Mouse (Mus musculus) testis, postnatal 14 days (tissue): ENCODE measurements around the gene Rsph6a.
A peak's percentile ranks its signal among the peaks of the same experiment; 100 is the strongest.

Experiments
- DNase-seq: peaks from one replicate; pipeline ENCODE4 v3.0.0; 2021; ENCODE audit warnings: low spot score

Rsph6a gene

GRCm38 (mm10) chr7:19098811-19099210 is 44.3 kb downstream of the Rsph6a start:
- DNase-seq, result no peak

GRCm38 (mm10) chr7:19100290-19100689 is 45.8 kb downstream of the Rsph6a start:
- no peak for DNase-seq

GRCm38 (mm10) chr7:19103741-19104140 is 49.3 kb downstream of the Rsph6a start:
- no peak for DNase-seq

GRCm38 (mm10) chr7:19104486-19104885 is 50.0 kb downstream of the Rsph6a start:
- DNase-seq, result no peak

GRCm38 (mm10) chr7:19107436-19107835 is 52.9 kb downstream of the Rsph6a start:
- DNase-seq, result no peak

- no peak for DNase-seq
Measured at GRCm38 (mm10) chr7:19109565-19109964, 55.1 kb downstream of the Rsph6a start.

GRCm38 (mm10) chr7:19118028-19118771 is 63.7 kb downstream of the Rsph6a start, which contains the start of gene Gm4969:
TSS of gene Gm4969 (minus strand) at chr7:19118368.
- peak; percentile 96 for DNase-seq

GRCm38 (mm10) chr7:19119083-19119482 is 64.6 kb downstream of the Rsph6a start:
- DNase-seq, result peak; percentile 43

GRCm38 (mm10) chr7:19119631-19120429 is 65.3 kb downstream of the Rsph6a start, which contains the start of gene Fbxo46:
TSS of gene Fbxo46 (plus strand) at chr7:19119859.
- peak; percentile 95 for DNase-seq

GRCm38 (mm10) chr7:19121686-19122085 is 67.2 kb downstream of the Rsph6a start:
- peak; percentile 36 for DNase-seq
